Mouse (Mus musculus): ENCODE data around the gene Hoxb5. TPM values are rescaled to one million over a fixed set of nuclear protein-coding genes. Genes with fewer than 3 reads are reported as not detected.

Gene Hoxb5
- polyA plus RNA-seq, 3 experiments from 2014 or later, result not detected

DNA sequence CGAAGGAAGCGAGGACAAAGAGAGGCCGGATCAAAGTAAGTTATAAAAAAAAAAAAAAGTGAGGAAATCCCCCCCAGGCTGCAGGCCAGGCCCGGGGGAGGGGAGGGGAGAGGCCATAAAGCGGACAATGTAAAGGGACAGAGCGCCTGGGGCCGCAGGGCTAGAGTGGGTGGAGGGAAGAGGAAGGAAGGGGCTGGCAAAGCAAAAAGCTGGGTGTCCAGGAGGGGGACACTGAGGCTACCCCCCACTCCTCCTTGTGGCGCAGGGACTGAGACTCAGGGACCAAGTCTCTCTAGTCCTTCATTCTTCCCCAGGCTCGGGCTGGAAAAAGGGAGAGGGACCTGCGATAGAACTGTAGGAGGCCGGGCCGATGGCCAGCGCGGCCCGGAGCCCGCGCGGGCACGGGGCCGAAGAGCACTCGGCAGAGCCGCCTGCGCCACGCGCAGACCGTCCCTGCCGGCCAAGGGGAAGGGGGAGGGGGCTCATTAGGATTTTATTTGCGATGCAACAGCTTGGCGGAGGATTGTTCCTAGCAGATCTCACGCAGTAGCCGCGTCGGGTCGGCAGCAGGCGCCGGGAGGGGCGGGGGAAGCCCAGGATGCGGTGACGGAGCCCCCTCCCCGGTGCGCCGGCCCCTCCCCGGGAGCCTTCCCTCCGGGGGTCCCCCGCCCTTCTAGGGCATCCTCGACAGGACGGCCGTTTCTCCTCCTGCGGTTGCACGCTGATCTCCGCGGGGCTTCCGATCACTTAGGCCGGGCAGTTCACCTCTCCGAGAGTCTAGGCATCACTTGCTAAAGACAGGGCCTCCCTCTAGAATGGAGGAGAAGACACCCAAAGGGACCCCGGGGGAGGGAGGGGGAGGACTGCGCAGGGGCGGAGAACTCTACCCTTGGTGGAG is 30.9 kb upstream of the Hoxb5 start:
- ATAC-seq, result no peak

DNA sequence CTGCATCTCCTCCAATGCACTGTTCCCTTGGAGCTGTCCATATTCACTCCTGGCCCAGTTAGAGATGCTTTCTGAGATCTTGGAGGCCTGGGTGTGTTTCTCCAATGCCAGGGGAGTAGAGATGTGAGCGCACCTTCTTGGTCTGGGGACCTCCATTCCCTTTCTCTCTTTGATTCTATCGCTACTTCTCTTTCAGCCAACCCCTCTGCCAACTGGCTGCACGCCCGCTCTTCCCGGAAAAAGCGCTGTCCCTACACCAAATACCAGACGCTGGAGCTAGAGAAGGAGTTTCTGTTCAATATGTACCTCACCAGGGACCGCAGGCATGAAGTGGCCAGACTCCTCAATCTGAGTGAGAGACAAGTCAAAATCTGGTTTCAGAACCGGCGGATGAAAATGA is 28.7 kb upstream of the Hoxb5 start:
- no peak for ATAC-seq

DNA sequence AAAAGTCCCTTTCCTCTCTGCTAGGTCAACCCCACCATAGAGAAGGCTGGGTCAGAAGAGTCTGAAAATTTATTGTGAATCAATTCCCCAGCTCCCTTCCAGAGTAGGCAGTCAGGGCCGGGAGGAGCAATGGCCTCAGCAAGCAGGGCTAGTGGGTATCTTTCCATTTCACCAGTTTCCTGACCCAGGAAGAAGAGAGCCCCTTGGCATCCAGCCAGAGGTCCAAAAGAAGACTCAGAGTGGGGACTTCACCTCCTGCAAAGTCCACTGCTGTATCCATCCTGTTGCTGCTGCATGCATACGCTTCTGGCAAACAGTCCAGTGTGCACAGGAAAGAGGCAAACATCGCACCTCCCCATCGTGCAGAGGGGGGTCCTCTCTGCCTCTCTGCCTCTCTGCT is 27.2 kb upstream of the Hoxb5 start:
- ATAC-seq, result no peak

DNA sequence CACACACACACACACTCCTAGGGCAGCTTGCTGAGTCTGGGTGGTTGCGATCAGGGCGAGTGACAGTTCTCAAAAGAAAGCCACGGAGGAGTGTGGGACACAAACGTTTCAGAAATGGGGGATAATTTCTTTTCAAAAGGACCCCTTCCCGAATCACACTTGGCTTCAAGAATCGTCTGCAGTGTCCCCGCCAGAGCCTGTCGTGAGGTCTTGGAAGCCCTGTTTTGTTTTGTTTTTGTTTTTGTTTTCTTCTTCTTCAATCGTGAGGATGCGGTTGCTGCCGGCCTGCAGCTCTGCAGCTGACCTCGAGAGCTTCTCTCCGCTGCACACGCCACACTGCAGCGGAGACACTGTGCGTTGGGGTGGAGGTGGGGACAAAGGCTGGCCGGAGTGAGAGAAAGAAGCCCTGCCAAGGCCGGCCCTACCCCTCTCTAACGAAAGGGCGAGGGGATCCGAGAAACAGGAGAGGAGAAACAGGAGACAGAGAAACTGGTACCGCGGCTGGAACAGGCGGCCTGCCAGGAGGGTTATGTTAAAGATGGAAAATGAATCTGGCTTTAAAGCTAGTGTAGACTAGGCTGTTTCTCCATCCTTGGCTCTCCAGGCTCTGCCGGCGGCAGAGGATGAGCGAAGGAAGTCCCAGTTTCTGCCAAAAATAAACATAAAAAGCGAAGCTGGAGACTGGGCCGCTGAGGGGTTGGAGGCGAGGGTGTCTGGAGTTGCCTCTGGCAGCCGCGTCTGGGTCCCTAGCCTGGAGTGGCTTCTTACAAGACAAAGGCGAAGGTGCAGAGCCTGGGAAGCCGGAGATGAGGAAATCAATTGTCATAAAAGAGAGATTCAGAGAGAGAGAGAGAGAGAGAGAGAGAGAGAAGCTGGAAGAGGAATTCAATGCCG is 25.7 kb upstream of the Hoxb5 start:
- no peak for ATAC-seq

DNA sequence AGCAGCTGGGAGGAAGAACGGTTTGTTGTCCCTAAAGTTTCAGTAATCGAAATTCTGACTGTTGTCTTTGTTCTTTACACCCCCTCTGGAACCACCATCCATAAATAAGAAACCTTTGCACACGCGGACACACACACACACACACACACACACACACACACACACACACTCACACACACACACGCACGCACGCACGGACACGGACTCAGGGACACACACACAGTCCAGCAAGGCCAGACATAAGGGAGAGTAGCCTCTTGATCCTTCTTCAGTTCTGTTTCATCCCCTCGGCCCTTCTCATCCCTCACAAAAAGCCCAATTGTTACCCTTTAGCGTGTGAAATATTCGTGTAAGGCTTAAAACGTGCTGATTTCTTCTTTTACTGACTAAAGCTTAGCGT is 24.8 kb upstream of the Hoxb5 start:
- ATAC-seq, result peak; percentile 16

DNA sequence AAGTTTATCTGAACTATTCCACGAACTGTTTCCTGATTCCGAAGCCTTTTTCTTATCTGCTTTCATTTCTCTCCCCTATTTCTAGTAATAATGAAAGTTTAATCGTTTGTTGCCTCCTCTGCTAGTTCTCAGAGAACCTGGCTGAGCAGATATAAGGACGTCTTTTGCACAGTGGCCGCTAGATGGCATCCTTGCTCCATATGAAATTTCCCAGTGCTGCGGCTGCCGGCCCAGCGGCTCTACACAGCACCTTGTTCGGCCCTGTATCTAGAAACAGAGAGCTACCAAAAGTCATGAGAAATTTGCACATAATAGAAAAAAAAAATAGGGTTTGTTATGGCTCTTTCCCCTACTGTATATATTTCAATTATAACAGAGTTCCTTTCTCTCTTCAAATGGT is 24.4 kb upstream of the Hoxb5 start:
- peak; percentile 81 for ATAC-seq

DNA sequence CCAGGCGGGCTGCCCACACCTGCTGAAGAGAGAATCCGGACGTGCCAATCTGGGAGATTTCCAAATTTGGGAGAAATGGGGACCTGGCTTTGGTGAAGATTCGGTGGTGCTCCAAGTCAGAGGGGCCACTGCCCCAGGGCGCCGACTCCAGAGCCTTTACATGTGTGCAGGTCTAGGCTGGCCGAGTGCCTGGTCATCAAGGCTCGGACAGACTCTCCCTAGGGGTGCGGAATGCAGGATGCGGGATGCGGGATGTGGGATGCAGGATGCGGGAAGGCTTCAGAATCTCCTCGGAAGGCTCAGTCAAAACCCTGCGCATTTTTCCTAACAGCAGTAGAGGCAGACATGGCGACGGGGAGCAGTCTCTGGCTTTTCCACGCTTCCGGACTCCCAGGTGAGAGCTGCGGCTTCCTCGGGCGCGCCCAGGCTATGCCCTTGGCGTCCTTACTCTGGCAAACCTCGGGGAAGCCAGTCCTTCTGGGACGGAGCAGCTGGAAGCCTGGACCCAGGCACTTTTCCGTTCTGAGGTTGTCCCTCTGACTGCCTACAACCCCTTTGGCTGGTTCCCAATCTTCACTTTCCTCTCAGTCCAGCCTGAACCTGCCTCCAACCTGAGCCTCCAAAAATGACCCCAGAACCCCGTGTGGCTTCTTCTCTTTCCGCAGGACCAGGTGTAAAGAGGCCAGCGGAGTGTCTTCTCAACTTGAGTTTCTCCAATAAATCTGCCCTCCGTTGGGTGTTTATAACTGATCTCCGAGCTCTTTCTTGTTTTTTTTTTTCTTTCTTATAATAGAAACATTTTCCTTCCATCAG is 23.5 kb upstream of the Hoxb5 start:
- no peak for ATAC-seq

DNA sequence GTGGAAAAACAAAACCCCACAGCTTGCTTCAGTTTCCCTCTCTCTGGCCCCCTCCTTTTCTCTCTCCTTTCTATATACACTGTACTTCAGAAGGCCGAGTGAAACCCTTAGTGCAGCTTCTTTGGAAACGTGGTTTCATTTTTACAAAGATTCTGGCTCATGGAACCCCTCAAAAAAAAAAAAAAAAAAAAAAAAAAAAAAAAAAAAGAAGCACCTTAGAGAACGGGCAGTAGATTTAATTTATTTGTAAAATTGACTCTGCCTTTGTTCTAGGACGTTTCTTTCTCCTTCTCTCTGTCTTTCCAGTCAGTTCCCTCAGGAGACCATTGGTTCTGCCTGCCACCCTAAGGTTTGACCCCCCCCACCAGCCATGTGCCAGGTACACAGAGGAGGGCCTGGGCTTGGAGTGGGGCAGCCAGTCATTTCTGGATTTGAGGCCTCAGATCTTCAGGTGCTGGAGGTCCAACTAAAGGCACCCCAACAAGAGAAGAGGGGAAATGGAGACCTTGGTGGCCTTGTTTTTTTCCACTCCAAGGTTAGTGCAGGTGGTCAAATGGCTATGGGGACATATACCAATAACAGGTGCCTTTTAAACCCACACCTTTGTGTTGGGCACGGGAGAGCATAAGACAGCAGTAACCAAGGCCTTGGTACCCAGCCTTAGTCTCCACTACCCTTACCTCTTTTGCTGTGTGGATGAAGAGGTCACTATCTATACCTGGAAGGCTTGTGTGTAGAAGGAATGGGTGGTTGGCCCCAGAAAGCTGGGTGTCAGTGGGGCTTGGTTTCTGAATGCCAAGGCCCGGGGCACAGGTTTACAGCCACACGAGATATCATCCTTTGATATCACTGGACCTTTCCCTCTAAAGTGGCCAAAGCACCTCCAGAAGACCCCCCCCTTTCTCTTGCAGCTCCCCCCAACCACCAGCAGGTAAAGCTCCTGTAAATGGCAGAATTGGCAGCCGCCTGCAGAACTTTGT is 22.4 kb upstream of the Hoxb5 start:
- ATAC-seq, result no peak

DNA sequence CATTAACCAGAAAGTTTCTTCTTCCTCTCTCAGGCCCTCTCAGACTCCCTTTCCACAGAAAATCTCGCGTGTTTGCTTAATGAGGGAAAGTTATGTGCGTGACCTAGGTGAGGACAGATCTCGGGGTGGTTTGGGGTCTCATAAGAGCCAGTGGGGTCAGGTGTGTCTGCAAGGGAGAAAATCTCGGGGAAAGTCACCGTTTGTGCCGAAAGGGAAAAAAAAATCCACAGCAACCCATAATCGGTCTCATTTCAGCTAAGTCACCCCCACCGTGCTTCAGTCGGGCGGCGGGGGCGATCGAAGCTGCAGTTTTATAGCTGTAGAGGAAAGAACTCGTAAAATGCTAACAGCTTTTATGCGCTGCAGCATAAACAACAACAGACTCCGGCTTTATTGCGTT is 21.7 kb upstream of the Hoxb5 start:
- no peak for ATAC-seq

DNA sequence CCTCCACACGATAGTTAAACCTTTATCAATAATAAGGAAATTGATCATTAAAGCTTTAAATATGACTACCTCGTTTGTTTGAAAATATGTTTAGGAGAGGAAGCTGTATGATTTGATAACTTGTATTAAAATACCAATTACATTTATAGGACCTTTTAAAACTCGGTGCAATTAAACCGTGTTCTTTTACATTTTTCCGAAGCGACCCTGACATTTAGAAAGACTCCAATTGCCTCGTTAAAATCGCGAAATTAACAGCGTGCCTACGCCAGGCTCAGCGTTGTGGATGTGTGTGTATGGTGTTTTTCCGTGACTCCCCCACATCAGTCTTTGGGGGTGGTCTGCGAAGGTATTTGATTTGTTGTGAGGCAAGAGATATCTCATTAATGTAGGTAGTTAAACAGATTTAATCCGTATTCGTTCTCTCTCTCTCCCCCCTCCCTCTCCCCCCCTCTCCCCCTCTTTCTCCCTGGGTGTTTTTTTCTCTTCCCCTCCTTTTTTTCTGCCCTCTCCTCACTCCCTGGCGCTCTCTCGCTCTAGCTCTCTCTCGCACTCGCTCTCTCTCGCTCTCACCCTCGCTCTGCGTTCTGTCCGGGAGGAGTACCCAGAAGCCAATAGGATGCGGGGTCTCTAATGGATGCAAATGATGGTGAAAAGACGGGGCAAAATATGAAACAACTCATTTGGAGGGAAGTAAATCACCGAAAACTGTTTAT is 21.1 kb upstream of the Hoxb5 start, which contains the start of gene Hoxb8:
Hoxb8 (plus strand) TSS at position 51 of the 716 bp plus-strand sequence.
- no peak for ATAC-seq

DNA sequence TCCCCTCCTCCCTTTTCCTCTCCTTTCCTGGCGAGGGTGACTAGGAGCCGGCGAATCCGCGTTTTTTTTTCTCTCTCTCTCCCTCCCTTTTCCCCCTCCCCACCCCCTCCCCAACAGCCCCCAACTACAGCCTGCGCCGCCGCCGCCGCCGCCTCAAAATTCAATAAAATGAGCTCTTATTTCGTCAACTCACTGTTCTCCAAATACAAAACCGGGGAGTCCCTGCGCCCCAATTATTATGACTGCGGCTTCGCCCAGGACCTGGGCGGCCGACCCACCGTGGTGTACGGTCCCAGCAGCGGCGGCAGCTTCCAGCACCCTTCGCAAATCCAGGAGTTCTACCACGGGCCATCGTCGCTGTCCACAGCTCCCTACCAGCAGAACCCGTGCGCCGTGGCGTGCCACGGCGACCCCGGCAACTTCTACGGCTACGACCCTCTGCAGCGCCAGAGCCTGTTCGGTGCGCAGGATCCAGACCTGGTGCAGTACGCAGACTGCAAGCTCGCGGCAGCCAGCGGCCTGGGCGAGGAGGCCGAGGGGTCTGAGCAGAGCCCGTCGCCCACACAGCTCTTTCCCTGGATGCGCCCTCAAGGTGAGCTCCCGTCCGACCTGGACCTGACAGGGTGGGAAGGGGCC is 20.2 kb upstream of the Hoxb5 start:
- ATAC-seq, result no peak

DNA sequence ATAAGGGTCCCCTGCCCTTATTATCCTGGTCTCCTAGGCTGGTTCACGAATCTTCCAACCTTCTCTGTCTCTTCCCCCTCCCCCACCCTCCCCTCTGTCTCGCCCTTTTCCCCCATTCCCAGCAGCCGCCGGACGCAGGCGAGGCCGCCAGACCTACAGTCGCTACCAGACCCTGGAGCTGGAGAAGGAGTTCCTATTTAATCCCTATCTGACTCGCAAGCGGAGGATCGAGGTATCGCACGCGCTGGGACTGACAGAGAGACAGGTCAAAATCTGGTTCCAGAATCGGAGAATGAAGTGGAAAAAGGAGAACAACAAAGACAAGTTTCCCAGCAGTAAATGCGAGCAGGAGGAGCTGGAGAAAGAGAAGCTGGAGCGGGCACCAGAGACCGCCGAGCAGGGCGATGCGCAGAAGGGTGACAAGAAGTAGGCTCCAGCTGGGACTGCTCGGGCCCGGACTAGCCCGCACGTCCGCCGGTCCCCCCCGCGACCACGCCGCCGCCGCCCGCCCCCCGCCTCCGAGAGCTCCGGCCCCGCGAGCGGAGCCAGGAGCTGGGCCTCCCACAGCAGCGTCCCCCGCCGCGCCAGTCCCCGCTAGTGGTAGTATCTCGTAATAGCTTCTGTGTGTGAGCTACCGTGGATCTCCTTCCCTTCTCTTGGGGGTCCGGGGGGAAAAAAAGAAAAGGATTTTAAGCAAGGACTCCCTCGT is 18.9 kb upstream of the Hoxb5 start:
- peak; percentile 76 for ATAC-seq

DNA sequence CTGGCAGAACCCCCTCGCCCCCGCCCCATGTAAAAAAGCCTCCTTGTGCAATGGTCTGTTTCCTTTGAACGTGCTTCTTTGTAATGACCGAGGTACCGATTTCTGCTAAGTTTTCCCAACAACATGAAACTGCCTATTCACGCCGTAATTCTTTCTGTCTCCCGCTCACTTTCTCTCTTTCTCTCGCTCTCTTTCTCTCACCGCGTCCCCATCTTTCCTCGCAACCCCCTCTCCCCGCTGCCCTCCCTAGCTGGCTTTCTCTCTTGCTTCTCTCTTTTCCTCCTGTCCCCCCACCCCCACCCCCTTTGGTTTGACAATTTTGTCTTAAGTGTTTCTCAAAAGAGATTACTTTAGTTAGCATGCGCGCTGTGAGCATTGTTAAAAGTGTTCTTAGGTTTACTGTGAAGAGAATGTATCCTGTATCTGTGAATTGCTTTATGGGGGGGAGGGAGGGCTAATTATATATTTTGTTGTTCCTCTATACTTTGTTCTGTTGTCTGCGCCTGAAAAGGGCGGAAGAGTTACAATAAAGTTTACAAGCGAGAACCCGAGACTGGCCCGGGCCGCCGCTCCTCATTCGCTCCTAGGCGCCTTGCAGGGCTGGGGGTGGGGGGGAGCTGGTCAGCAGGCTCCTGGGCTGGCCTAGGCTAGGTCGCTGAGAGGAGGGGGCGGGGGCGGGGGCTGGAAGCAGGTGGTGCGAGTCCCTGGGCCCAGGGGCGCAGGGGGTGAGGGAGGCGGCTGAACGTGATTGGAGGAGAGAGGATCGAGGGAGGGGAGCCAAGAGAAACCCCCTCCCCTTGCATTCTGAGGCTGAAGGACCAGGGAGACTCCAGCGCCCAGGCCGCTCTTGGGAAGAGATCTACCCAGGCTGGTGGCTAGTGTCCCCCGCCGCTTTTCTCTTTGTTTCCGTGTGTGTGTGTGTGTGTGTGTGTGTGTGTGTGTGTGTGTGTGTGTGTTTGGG is 18.1 kb upstream of the Hoxb5 start:
- peak; percentile 24 for ATAC-seq

DNA sequence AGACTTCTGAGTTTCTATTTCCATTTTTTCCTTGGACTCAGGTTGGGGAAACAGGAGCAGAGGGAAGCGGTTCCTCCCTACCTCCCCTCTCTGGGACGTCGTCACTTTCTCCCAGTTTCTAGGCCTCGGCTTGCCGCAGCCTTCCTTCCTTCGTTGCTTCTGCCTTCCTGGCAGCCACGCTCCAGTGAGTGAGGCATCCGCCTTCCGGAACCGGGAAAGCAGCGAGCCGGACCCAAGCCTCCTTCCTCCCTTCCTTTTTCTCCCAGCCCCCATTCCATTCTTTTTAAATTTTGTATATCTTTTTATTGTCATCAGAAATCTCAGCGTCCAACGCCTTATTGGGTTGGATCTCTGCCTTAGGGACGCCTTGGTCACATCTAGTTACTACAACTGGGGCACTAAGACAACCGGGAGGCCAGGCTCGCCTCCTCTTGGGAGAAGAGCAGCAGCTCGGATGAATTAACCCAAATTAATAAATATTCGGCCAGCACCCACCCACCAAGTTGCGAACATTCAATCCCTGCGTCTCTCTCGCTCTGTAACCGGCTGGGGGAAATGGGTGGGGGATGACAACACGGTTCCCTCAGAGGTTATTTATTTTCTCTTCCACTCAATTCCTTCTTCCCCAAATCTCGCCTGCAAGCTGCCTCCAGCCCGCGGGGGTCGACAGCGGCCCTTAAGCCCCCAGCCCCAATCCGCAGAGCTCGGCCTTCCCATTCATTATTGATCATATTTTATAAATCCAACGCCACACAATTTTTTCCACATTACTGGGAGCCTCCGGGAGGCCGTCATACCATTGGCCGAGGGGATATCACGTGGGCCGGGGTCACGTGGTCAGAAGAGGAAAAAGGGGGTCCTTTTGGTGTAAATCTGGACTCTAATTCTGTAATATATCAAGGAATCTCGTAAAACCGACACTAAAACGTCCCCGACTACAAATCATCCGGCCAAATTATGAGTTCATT is 17.1 kb upstream of the Hoxb5 start, which contains the start of gene Hoxb7:
Hoxb7 (plus strand) TSS at position 853 of the 968 bp plus-strand sequence.
- no peak for ATAC-seq

DNA sequence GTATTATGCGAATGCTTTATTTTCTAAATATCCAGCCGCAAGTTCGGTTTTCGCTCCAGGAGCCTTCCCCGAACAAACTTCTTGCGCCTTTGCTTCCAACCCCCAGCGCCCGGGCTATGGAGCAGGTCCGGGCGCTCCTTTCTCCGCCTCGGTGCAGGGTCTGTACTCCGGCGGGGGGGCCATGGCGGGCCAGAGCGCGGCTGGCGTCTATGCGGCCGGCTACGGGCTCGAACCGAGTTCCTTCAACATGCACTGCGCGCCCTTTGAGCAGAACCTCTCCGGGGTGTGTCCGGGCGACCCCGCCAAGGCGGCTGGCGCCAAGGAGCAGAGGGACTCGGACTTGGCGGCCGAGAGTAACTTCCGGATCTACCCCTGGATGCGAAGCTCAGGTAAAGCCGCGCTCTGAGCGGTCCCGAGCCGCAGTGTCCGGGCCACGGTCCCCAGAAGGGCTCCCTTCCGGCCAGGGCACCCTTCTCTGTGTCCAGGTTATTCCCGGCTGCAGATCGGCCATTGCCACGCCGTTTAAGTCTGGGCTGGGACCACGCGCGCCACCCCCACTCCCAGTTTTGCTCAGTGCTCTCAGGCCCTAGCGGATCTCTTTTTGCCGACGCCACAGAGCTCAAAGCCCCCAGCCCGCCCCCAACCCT is 16.3 kb upstream of the Hoxb5 start:
- peak; percentile 24 for ATAC-seq

DNA sequence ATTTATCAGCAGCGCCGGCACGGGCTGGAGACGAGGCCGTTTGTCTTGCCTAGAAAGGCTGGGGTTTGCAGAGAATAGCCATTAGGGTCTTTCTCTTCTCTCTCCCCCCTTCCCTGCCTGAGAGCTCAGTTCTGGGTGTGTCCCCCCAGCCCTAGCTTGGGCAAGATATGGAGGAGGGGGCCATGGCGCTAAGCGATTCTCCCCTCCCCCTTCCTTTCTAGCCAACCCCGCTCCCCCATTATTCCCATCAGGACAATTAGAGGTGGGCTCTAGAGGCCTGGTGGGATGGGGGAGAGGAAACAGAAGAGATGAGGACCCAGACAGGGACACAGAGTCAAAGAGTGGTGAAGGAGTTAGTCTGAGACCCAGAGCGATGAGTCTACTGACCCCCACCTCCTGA is 15.7 kb upstream of the Hoxb5 start:
- no peak for ATAC-seq

All from inflammation-experienced regulatory T-cells, adult 6 months (primary cell).